Mouse (Mus musculus) C2C12 (cell line): Measurements from ENCODE around the gene Csrp1. TPM values are rescaled to one million over a fixed set of nuclear protein-coding genes. Genes with fewer than 3 reads are reported as not detected.
A peak's percentile ranks its signal among the peaks of the same experiment; 100 is the strongest.

Experiments used
- H3K27me3 ChIP-seq: one replicate; pipeline ENCODE4 v1.6.1; 2011; ENCODE audit not compliant: control insufficient read depth, insufficient read depth, insufficient read length
- H3K36me3 ChIP-seq: one replicate; pipeline ENCODE4 v1.6.1; 2011; ENCODE audit not compliant: control insufficient read depth, insufficient read depth
- H3K4me3 ChIP-seq: one replicate; pipeline ENCODE4 v1.5.1; 2011; ENCODE audit warnings: mild to moderate bottlenecking, control low read depth; ENCODE audit not compliant: poor library complexity, insufficient read depth, severe bottlenecking
- H3K79me2 ChIP-seq: one replicate; pipeline ENCODE4 v1.6.1; 2011; ENCODE audit not compliant: control insufficient read depth, insufficient read depth
- H3K79me3 ChIP-seq: one replicate; pipeline ENCODE4 v1.6.1; 2011; ENCODE audit warnings: low read depth, control low read depth
- H3ac ChIP-seq: one replicate; pipeline ENCODE3; 2011; ENCODE audit warnings: low read depth; ENCODE audit not compliant: control insufficient read depth, insufficient read length
- CEBPB ChIP-seq: IDR thresholded peaks from one replicate; pipeline ENCODE4 v1.6.1; 2011; ENCODE audit warnings: low read depth, mild to moderate bottlenecking, control low read depth, moderate library complexity
- CTCF ChIP-seq: IDR thresholded peaks from one replicate; pipeline ENCODE4 v1.5.1; 2011; ENCODE audit not compliant: control insufficient read depth, insufficient read depth, insufficient read length
- FOSL1 ChIP-seq: IDR thresholded peaks from one replicate; pipeline ENCODE4 v1.8.0; 2011; ENCODE audit warnings: mild to moderate bottlenecking, low read length; ENCODE audit not compliant: poor library complexity, insufficient read depth, severe bottlenecking
- MAX ChIP-seq: IDR thresholded peaks from one replicate; pipeline ENCODE4 v1.6.1; 2011; ENCODE audit warnings: mild to moderate bottlenecking, control low read depth
- MYOD1 ChIP-seq: IDR thresholded peaks from one replicate; pipeline ENCODE4 v1.6.1; 2011; ENCODE audit warnings: low read depth; ENCODE audit not compliant: control insufficient read depth, insufficient read length
- MYOG ChIP-seq: IDR thresholded peaks from one replicate; pipeline ENCODE4 v1.6.1; 2011; ENCODE audit not compliant: control insufficient read depth, insufficient read length; ENCODE audit errors: extremely low read depth
- USF1 ChIP-seq: IDR thresholded peaks from one replicate; pipeline ENCODE4 v1.6.1; 2011; ENCODE audit warnings: low read depth, mild to moderate bottlenecking, control low read depth, moderate library complexity
- polyA plus RNA-seq: library from polyadenylated mRNA; unstranded; fragments of >200 nt; fragmentation: generic; extraction: Trizol; gene quantifications from one replicate; pipeline ENCODE4 v1.2.1, GENCODE M21; 2012; ENCODE audit warnings: missing spikeins

The Csrp1 gene
- polyA plus RNA-seq, 1 experiment, result 427 TPM

- Histone ChIP-seq H3K27me3 (no peaks in the 10 kb centered on the region), H3ac (no peak overlapping the region), H3K79me3 (no peaks in the 10 kb centered on the region), H3K36me3 (no peaks in the 10 kb centered on the region), H3K4me3 (no peak overlapping the region), H3K79me2 (no peaks in the 10 kb centered on the region)
- TF ChIP-seq CTCF (peak; percentile 59), CEBPB (no peak), MAX (no peak), USF1 (no peak)
These were observed 67.9 kb downstream of the Csrp1 start for GRCm38 (mm10) chr1:135787799-135788198.

GRCm38 (mm10) chr1:135788708-135789107 lies 68.8 kb downstream of the Csrp1 start:
- H3K4me3 ChIP-seq, result no peak overlapping the region
- no peak overlapping the region for H3ac ChIP-seq
- H3K79me3 ChIP-seq, result no peaks in the 10 kb centered on the region
- no peaks in the 10 kb centered on the region for H3K36me3 ChIP-seq
- H3K27me3 ChIP-seq, result no peaks in the 10 kb centered on the region
- TF ChIP-seq CEBPB, result no peak
- TF ChIP-seq MYOG, result no peak
- peak; percentile 17 for TF ChIP-seq CTCF
- no peaks in the 10 kb centered on the region for H3K79me2 ChIP-seq

- no peak overlapping the region for H3ac ChIP-seq
- no peaks in the 10 kb centered on the region for H3K36me3 ChIP-seq
- TF ChIP-seq CTCF (peak; percentile 39), USF1 (no peak), FOSL1 (no peak)
These were observed 70.0 kb downstream of the Csrp1 start for GRCm38 (mm10) chr1:135789815-135790214.

GRCm38 (mm10) chr1:135792143-135792939 lies 72.5 kb downstream of the Csrp1 start:
- Histone ChIP-seq H3K27me3 (no peaks in the 10 kb centered on the region), H3K79me3 (no peaks in the 10 kb centered on the region)
- TF ChIP-seq MYOG (no peak), CEBPB (no peak), FOSL1 (no peak), MAX (no peak), MYOD1 (no peak), USF1 (no peak)

More at GRCm38 (mm10) chr1:135789815-135790214, 70.0 kb downstream of the Csrp1 start:
- H3K4me3 ChIP-seq, result no peak overlapping the region
- H3K79me2 ChIP-seq, result no peaks in the 10 kb centered on the region
- H3K79me3 ChIP-seq, result no peaks in the 10 kb centered on the region
- H3K27me3 ChIP-seq, result no peaks in the 10 kb centered on the region

GRCm38 (mm10) chr1:135793370-135794215 lies 73.7 kb downstream of the Csrp1 start:
- Histone ChIP-seq H3K27me3 (no peaks in the 10 kb centered on the region), H3K4me3 (no peak overlapping the region), H3K36me3 (no peaks in the 10 kb centered on the region), H3ac (peak overlapping the region; percentile 1), H3K79me2 (no peaks in the 10 kb centered on the region), H3K79me3 (no peaks in the 10 kb centered on the region)
- no peak for TF ChIP-seq USF1

More at GRCm38 (mm10) chr1:135792143-135792939, 72.5 kb downstream of the Csrp1 start:
- no peak overlapping the region for H3ac ChIP-seq
- no peak overlapping the region for H3K4me3 ChIP-seq
- no peaks in the 10 kb centered on the region for H3K36me3 ChIP-seq
- H3K79me2 ChIP-seq, result no peaks in the 10 kb centered on the region
